Mouse (Mus musculus): ENCODE measurements at regions not wholly inside any gene's neighbourhood (a gene's known extent, or its start where the extent isn't known, plus 50 kb on each side); places are given as distances from the start of the nearest gene placed in this dataset.

- Histone ChIP-seq H3K27ac (ENCODE audit: low read depth, low read length) (no peak overlapping the region), H3K36me3 (ENCODE audit: insufficient read depth, low read length) (no peaks in the 10 kb centered on the region), H3K4me1 (ENCODE audit: insufficient read depth, low read length) (no peaks in the 10 kb centered on the region), H3K4me3 (ENCODE audit: low read depth, low read length) (no peak overlapping the region), H3K9ac (replicated peaks; ENCODE audit: low read length, poor library complexity, severe bottlenecking) (no peak overlapping the region), H3K9me3 (ENCODE audit: low read length) (no peaks in the 10 kb centered on the region), H3K27me3 (ENCODE audit: insufficient read depth, low read length) (no peaks in the 10 kb centered on the region), H3K4me2 (ENCODE audit: low read depth, low read length, poor library complexity, severe bottlenecking) (no peak overlapping the region)
- 81% methylated on average over 2 of the region's 2 CpGs for WGBS
- TF ChIP-seq CTCF (IDR thresholded peaks at IDR 0.05) = no peak
- DNase-seq (ENCODE audit: low spot score) (no peak), ATAC-seq (ENCODE audit: low FRiP score) (no peak)
These were observed 141.5 kb downstream of the H2al1n start for GRCm38 (mm10) chrX:14352416-14352815.

GRCm38 (mm10) chrX:14353366-14353765, 142.4 kb downstream of the H2al1n start:
- WGBS = 65% methylated on average over 3 of the region's 3 CpGs
- no peak for TF ChIP-seq CTCF (IDR thresholded peaks at IDR 0.05)
- ATAC-seq (ENCODE audit: low FRiP score) = no peak
- H3K9me3 ChIP-seq (ENCODE audit: low read length) = no peaks in the 10 kb centered on the region
- H3K27ac ChIP-seq (ENCODE audit: low read depth, low read length) = no peak overlapping the region
- H3K4me3 ChIP-seq (ENCODE audit: low read depth, low read length) = no peak overlapping the region
- DNase-seq (ENCODE audit: low spot score) = no peak
- H3K36me3 ChIP-seq (ENCODE audit: insufficient read depth, low read length) = no peaks in the 10 kb centered on the region
- no peak overlapping the region for H3K9ac ChIP-seq (replicated peaks; ENCODE audit: low read length, poor library complexity, severe bottlenecking)
- no peaks in the 10 kb centered on the region for H3K27me3 ChIP-seq (ENCODE audit: insufficient read depth, low read length)
- no peak overlapping the region for H3K4me2 ChIP-seq (ENCODE audit: low read depth, low read length, poor library complexity, severe bottlenecking)
- H3K4me1 ChIP-seq (ENCODE audit: insufficient read depth, low read length) = no peaks in the 10 kb centered on the region

GRCm38 (mm10) chrX:14356466-14357030, 145.6 kb downstream of the H2al1n start:
- WGBS = 66% methylated on average over 4 of the region's 4 CpGs
- no peak overlapping the region for H3K27ac ChIP-seq (ENCODE audit: low read depth, low read length)
- H3K9ac ChIP-seq (replicated peaks; ENCODE audit: low read length, poor library complexity, severe bottlenecking) = no peak overlapping the region
- ATAC-seq (ENCODE audit: low FRiP score) (no peak), DNase-seq (ENCODE audit: low spot score) (peak; percentile 17)
- H3K27me3 ChIP-seq (ENCODE audit: insufficient read depth, low read length) = no peaks in the 10 kb centered on the region
- H3K9me3 ChIP-seq (ENCODE audit: low read length) = no peaks in the 10 kb centered on the region
- no peak overlapping the region for H3K4me2 ChIP-seq (ENCODE audit: low read depth, low read length, poor library complexity, severe bottlenecking)
- no peak for TF ChIP-seq CTCF (IDR thresholded peaks at IDR 0.05)
- no peaks in the 10 kb centered on the region for H3K4me1 ChIP-seq (ENCODE audit: insufficient read depth, low read length)
- no peak overlapping the region for H3K4me3 ChIP-seq (ENCODE audit: low read depth, low read length)
- no peaks in the 10 kb centered on the region for H3K36me3 ChIP-seq (ENCODE audit: insufficient read depth, low read length)

Measured in midbrain, postnatal 0 days (tissue).